Mouse (Mus musculus) stomach, postnatal 0 days (tissue): ENCODE results near the gene Unc5cl.

Experiments
- CTCF ChIP-seq: IDR thresholded peaks from 2 replicates; pipeline ENCODE4 v1.5.1; 2016; ENCODE audit warnings: antibody characterized with exemption, low read depth, mild to moderate bottlenecking, moderate library complexity
- EP300 ChIP-seq: optimal IDR thresholded peaks from 2 replicates; pipeline ENCODE3; 2016; ENCODE audit warnings: antibody characterized with exemption

- TF ChIP-seq CTCF (no peak), EP300 (no peak)
Observed at GRCm38 (mm10) chr17:48479952-48480351, 25.3 kb downstream of the Unc5cl start.
